Mouse (Mus musculus): Measurements from ENCODE around the gene Prrt1. TPM values are rescaled to one million over a fixed set of nuclear protein-coding genes. Genes with fewer than 3 reads are reported as not detected.

The Prrt1 gene
- polyA plus RNA-seq, 1 experiment = not detected

DNA sequence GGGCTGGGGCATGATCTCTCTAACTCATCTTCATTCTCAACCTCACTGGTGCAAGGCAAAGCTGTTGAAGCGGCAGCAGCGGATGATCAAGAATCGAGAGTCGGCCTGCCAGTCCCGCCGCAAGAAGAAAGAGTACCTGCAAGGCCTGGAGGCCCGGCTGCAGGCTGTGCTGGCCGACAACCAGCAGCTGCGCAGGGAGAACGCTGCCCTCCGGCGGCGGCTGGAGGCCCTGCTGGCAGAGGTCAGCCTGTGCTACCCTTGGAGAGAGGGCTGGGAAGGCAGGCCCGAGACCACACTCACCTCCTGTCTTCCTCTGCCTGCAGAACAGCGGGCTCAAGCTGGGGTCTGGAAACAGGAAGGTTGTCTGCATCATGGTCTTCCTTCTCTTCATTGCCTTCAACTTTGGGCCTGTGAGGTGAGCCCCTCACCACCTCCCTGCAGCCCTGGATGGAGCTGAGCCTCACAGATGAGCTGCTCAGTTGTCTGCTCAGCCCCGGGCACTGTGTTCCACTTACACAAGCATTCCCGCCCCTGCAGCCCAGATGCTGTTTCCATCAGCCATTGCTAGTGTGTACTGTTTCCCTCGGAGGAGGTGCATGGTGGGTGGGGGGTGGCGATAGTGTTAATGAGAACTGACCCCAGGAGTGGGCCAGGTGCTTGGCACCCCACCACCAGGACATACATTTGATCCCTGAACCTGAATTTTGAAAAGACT is 22.3 kb downstream of the Prrt1 start:
- TF ChIP-seq CTCF (IDR thresholded peaks at IDR 0.05; ENCODE audit: low read depth, low read length) (peak; percentile 61), POLR2A (IDR thresholded peaks at IDR 0.05; ENCODE audit: insufficient read depth, low read length) (no peak)
- H3K36me3 ChIP-seq (ENCODE audit: control insufficient read depth, insufficient read depth, low read length, poor library complexity, severe bottlenecking) = peaks cover 9% of the 10 kb centered on the region; the same call in 1 of the 2 replicates
- H3K9ac ChIP-seq (ENCODE audit: low read depth, poor library complexity, severe bottlenecking) = no peak overlapping the region
- no peaks in the 10 kb centered on the region for H3K4me1 ChIP-seq (ENCODE audit: control insufficient read depth, insufficient read depth, low read length)
- H3K27ac ChIP-seq (ENCODE audit: insufficient read depth, low read length) = no peak overlapping the region
- no peaks in the 10 kb centered on the region for H3K9me3 ChIP-seq (replicated peaks; ENCODE audit: control insufficient read depth, insufficient read depth, low read length, poor library complexity, severe bottlenecking)
- H3K4me3 ChIP-seq (ENCODE audit: low read depth, low read length) = no peak overlapping the region
- no peaks in the 10 kb centered on the region for H3K27me3 ChIP-seq (ENCODE audit: control insufficient read depth, insufficient read depth, low read length, poor library complexity, severe bottlenecking)

DNA sequence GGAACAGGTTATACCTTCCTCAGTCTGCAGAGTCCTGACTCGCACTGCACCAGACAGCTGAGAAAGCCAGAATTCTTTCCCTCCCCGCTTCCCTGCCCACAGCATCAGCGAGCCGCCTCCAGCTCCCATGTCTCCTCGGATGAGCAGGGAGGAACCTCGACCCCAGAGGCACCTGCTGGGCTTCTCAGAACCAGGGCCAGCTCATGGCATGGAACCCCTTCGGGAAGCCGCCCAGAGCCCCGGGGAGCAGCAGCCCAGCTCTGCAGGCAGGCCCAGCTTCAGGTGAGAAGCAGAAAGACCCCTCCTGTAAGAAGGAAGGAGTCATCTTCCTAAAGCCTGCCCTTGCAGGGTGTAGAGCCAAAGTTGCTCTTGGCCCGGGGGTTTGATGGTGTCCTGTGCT is 23.2 kb downstream of the Prrt1 start:
- H3K36me3 ChIP-seq (ENCODE audit: control insufficient read depth, insufficient read depth, low read length, poor library complexity, severe bottlenecking) = peaks cover 9% of the 10 kb centered on the region; the same call in 1 of the 2 replicates
- TF ChIP-seq POLR2A (IDR thresholded peaks at IDR 0.05; ENCODE audit: insufficient read depth, low read length) = no peak
- no peak for TF ChIP-seq CTCF (IDR thresholded peaks at IDR 0.05; ENCODE audit: low read depth, low read length)
- TF ChIP-seq EP300 (IDR thresholded peaks at IDR 0.05; ENCODE audit: insufficient read depth, low read depth, low read length) = no peak
- H3K4me1 ChIP-seq (ENCODE audit: control insufficient read depth, insufficient read depth, low read length) = no peaks in the 10 kb centered on the region
- no peaks in the 10 kb centered on the region for H3K9me3 ChIP-seq (replicated peaks; ENCODE audit: control insufficient read depth, insufficient read depth, low read length, poor library complexity, severe bottlenecking)
- no peak overlapping the region for H3K9ac ChIP-seq (ENCODE audit: low read depth, poor library complexity, severe bottlenecking)
- no peaks in the 10 kb centered on the region for H3K27me3 ChIP-seq (ENCODE audit: control insufficient read depth, insufficient read depth, low read length, poor library complexity, severe bottlenecking)
- H3K27ac ChIP-seq (ENCODE audit: insufficient read depth, low read length) = no peak overlapping the region
- H3K4me3 ChIP-seq (ENCODE audit: low read depth, low read length) = no peak overlapping the region

DNA sequence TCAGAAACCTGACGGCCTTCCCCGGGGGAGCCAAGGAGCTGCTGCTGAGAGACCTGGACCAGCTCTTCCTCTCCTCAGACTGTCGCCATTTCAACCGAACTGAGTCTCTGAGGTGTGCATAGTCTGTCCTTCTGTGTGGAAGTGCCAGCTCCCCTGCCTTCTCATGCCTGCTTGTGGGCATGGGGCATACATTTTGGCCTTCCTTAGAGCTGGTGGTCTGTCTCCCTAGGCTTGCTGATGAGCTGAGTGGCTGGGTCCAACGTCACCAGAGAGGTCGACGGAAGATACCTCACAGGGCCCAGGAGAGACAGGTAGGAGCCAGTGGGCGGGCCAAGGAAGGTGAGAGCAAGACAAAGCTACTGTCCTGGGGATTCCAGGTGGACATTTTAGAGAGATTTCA is 23.7 kb downstream of the Prrt1 start:
- H3K27ac ChIP-seq (ENCODE audit: insufficient read depth, low read length) = no peak overlapping the region
- TF ChIP-seq CTCF (IDR thresholded peaks at IDR 0.05; ENCODE audit: low read depth, low read length) (no peak), EP300 (IDR thresholded peaks at IDR 0.05; ENCODE audit: insufficient read depth, low read depth, low read length) (no peak), POLR2A (IDR thresholded peaks at IDR 0.05; ENCODE audit: insufficient read depth, low read length) (no peak)
- no peaks in the 10 kb centered on the region for H3K27me3 ChIP-seq (ENCODE audit: control insufficient read depth, insufficient read depth, low read length, poor library complexity, severe bottlenecking)

DNA sequence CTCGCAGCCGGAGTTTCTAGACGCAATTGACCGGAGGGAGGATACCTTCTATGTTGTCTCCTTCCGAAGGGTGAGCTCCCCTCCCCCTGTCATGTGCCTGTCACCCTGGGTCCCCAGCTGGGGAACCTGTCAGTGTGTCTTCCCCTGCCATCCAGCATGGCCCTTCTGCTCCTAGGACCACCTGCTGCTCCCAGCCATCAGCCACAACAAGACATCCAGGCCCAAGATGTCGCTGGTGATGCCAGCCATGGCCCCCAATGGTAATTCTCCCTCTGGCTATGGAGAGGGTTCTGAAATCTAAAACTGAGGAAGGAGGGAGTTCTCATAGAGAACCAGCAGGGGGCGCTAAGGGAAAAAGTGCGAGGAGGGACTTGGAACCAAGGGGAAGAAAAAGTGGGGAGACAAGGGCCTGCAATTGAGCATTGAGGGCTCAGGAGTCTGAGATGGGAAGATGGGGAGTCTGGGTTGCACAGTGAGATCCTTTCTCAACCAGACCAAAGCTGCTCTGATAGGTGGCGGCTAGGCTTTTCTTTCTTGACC is 24.5 kb downstream of the Prrt1 start:
- Histone ChIP-seq H3K4me3 (ENCODE audit: low read depth, low read length) (no peak overlapping the region), H3K4me1 (ENCODE audit: control insufficient read depth, insufficient read depth, low read length) (no peaks in the 10 kb centered on the region), H3K9me3 (replicated peaks; ENCODE audit: control insufficient read depth, insufficient read depth, low read length, poor library complexity, severe bottlenecking) (no peaks in the 10 kb centered on the region), H3K9ac (ENCODE audit: low read depth, poor library complexity, severe bottlenecking) (no peak overlapping the region), H3K27ac (ENCODE audit: insufficient read depth, low read length) (no peak overlapping the region), H3K27me3 (ENCODE audit: control insufficient read depth, insufficient read depth, low read length, poor library complexity, severe bottlenecking) (no peaks in the 10 kb centered on the region), H3K36me3 (ENCODE audit: control insufficient read depth, insufficient read depth, low read length, poor library complexity, severe bottlenecking) (peaks cover 9% of the 10 kb centered on the region; the same call in 1 of the 2 replicates)
- TF ChIP-seq CTCF (IDR thresholded peaks at IDR 0.05; ENCODE audit: low read depth, low read length) = peak; percentile 40
- TF ChIP-seq EP300 (IDR thresholded peaks at IDR 0.05; ENCODE audit: insufficient read depth, low read depth, low read length) = no peak

More for the DNA sequence above, 23.7 kb downstream of the Prrt1 start:
- no peaks in the 10 kb centered on the region for H3K9me3 ChIP-seq (replicated peaks; ENCODE audit: control insufficient read depth, insufficient read depth, low read length, poor library complexity, severe bottlenecking)
- no peak overlapping the region for H3K9ac ChIP-seq (ENCODE audit: low read depth, poor library complexity, severe bottlenecking)
- peaks cover 9% of the 10 kb centered on the region; the same call in 1 of the 2 replicates for H3K36me3 ChIP-seq (ENCODE audit: control insufficient read depth, insufficient read depth, low read length, poor library complexity, severe bottlenecking)
- H3K4me1 ChIP-seq (ENCODE audit: control insufficient read depth, insufficient read depth, low read length) = no peaks in the 10 kb centered on the region
- no peak overlapping the region for H3K4me3 ChIP-seq (ENCODE audit: low read depth, low read length)

GRCm38 (mm10) chr17:34654392-34654791 is 25.1 kb downstream of the Prrt1 start:
- H3K4me3 ChIP-seq (ENCODE audit: low read depth, low read length) = no peak overlapping the region
- H3K27ac ChIP-seq (ENCODE audit: insufficient read depth, low read length) = no peak overlapping the region
- H3K9me3 ChIP-seq (replicated peaks; ENCODE audit: control insufficient read depth, insufficient read depth, low read length, poor library complexity, severe bottlenecking) = no peaks in the 10 kb centered on the region
- H3K36me3 ChIP-seq (ENCODE audit: control insufficient read depth, insufficient read depth, low read length, poor library complexity, severe bottlenecking) = peaks cover 6% of the 10 kb centered on the region; the same call in 1 of the 2 replicates
- H3K4me1 ChIP-seq (ENCODE audit: control insufficient read depth, insufficient read depth, low read length) = no peaks in the 10 kb centered on the region
- H3K27me3 ChIP-seq (ENCODE audit: control insufficient read depth, insufficient read depth, low read length, poor library complexity, severe bottlenecking) = no peaks in the 10 kb centered on the region
- H3K9ac ChIP-seq (ENCODE audit: low read depth, poor library complexity, severe bottlenecking) = no peak overlapping the region
- TF ChIP-seq POLR2A (IDR thresholded peaks at IDR 0.05; ENCODE audit: insufficient read depth, low read length) (no peak), CTCF (IDR thresholded peaks at IDR 0.05; ENCODE audit: low read depth, low read length) (no peak), EP300 (IDR thresholded peaks at IDR 0.05; ENCODE audit: insufficient read depth, low read depth, low read length) (no peak)

DNA sequence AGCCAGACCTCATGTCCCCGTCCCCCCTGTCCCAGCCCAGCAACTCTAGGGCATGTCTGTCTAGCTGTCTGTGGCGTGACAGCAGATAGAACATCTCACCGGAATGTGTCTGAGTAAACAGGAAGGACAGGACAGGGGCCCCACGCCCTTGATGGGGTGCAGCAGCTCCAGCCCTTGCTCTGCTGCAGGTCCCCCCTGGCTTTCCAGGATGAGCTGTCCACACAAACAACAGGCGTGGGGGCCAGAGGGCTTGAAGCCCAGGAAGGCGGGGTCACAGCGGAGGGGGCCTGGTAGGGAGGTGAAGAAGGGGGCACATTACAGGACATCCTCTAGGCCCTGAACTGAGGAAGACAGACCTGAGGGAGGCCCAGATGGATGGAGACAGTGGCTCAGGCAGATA is 25.8 kb downstream of the Prrt1 start:
- no peaks in the 10 kb centered on the region for H3K27me3 ChIP-seq (ENCODE audit: control insufficient read depth, insufficient read depth, low read length, poor library complexity, severe bottlenecking)
- no peak overlapping the region for H3K27ac ChIP-seq (ENCODE audit: insufficient read depth, low read length)
- TF ChIP-seq EP300 (IDR thresholded peaks at IDR 0.05; ENCODE audit: insufficient read depth, low read depth, low read length) (no peak), POLR2A (IDR thresholded peaks at IDR 0.05; ENCODE audit: insufficient read depth, low read length) (no peak), CTCF (IDR thresholded peaks at IDR 0.05; ENCODE audit: low read depth, low read length) (no peak)
- H3K9me3 ChIP-seq (replicated peaks; ENCODE audit: control insufficient read depth, insufficient read depth, low read length, poor library complexity, severe bottlenecking) = no peaks in the 10 kb centered on the region
- H3K9ac ChIP-seq (ENCODE audit: low read depth, poor library complexity, severe bottlenecking) = no peak overlapping the region
- H3K4me1 ChIP-seq (ENCODE audit: control insufficient read depth, insufficient read depth, low read length) = no peaks in the 10 kb centered on the region
- H3K36me3 ChIP-seq (ENCODE audit: control insufficient read depth, insufficient read depth, low read length, poor library complexity, severe bottlenecking) = peaks cover 5% of the 10 kb centered on the region; the same call in 1 of the 2 replicates
- no peak overlapping the region for H3K4me3 ChIP-seq (ENCODE audit: low read depth, low read length)

Data from ES-Bruce4 (cell line).